Mouse (Mus musculus): ENCODE results near the gene Bbx. TPM values are rescaled to one million over a fixed set of nuclear protein-coding genes. Genes with fewer than 3 reads are reported as not detected.
A peak's percentile ranks its signal among the peaks of the same experiment; 100 is the strongest.

Bbx gene
- total RNA-seq, 2 experiments from 2014 or later: 7.8 to 9.4 TPM

GRCm38 (mm10) chr16:50241604-50242003, 190.6 kb downstream of the Bbx start:
- DNase-seq (ENCODE audit: low spot score): no peak

GRCm38 (mm10) chr16:50235231-50235630, 197.0 kb downstream of the Bbx start:
- no peak for DNase-seq (ENCODE audit: low spot score)

GRCm38 (mm10) chr16:50230624-50231023, 201.6 kb downstream of the Bbx start:
- no peak for DNase-seq (ENCODE audit: low spot score)

GRCm38 (mm10) chr16:50228833-50229232, 203.4 kb downstream of the Bbx start:
- DNase-seq (ENCODE audit: low spot score): no peak

- DNase-seq (ENCODE audit: low spot score): no peak
Observed at GRCm38 (mm10) chr16:50226274-50226673, 205.9 kb downstream of the Bbx start.

GRCm38 (mm10) chr16:50224946-50225345, 207.2 kb downstream of the Bbx start:
- DNase-seq (ENCODE audit: low spot score): no peak

- DNase-seq (ENCODE audit: low spot score): peak; percentile 19
Observed at GRCm38 (mm10) chr16:50220734-50221501, 211.3 kb downstream of the Bbx start.

GRCm38 (mm10) chr16:50217084-50217483, 215.1 kb downstream of the Bbx start:
- no peak for DNase-seq (ENCODE audit: low spot score)

GRCm38 (mm10) chr16:50211727-50212126, 220.5 kb downstream of the Bbx start:
- DNase-seq (ENCODE audit: low spot score): no peak

- no peak for DNase-seq (ENCODE audit: low spot score)
Observed at GRCm38 (mm10) chr16:50211231-50211630, 221.0 kb downstream of the Bbx start.

GRCm38 (mm10) chr16:50210742-50211141, 221.4 kb downstream of the Bbx start:
- no peak for DNase-seq (ENCODE audit: low spot score)

GRCm38 (mm10) chr16:50204944-50205343, 227.2 kb downstream of the Bbx start:
- no peak for DNase-seq (ENCODE audit: low spot score)

- peak; percentile 12 for DNase-seq (ENCODE audit: low spot score)
Observed at GRCm38 (mm10) chr16:50201546-50202151, 230.5 kb downstream of the Bbx start.

GRCm38 (mm10) chr16:50200214-50200613, 232.0 kb downstream of the Bbx start:
- DNase-seq (ENCODE audit: low spot score): no peak

- no peak for DNase-seq (ENCODE audit: low spot score)
Observed at GRCm38 (mm10) chr16:50196118-50196517, 236.1 kb downstream of the Bbx start.

GRCm38 (mm10) chr16:50192626-50193025, 239.6 kb downstream of the Bbx start:
- no peak for DNase-seq (ENCODE audit: low spot score)

GRCm38 (mm10) chr16:50189108-50189507, 243.1 kb downstream of the Bbx start:
- no peak for DNase-seq (ENCODE audit: low spot score)

- no peak for DNase-seq (ENCODE audit: low spot score)
Observed at GRCm38 (mm10) chr16:50186604-50187003, 245.6 kb downstream of the Bbx start.

- DNase-seq (ENCODE audit: low spot score): peak; percentile 35
Observed at GRCm38 (mm10) chr16:50185041-50185440, 247.1 kb downstream of the Bbx start.

- no peak for DNase-seq (ENCODE audit: low spot score)
Observed at GRCm38 (mm10) chr16:50182988-50183387, 249.2 kb downstream of the Bbx start.

GRCm38 (mm10) chr16:50182561-50182960, 249.6 kb downstream of the Bbx start:
- DNase-seq (ENCODE audit: low spot score): no peak

- DNase-seq (ENCODE audit: low spot score): no peak
Observed at GRCm38 (mm10) chr16:50172760-50173159, 259.4 kb downstream of the Bbx start.

GRCm38 (mm10) chr16:50170812-50171211, 261.4 kb downstream of the Bbx start:
- no peak for DNase-seq (ENCODE audit: low spot score)

All from gastrocnemius, adult 18-20 months (tissue).